Mouse (Mus musculus): Measurements from ENCODE around the gene Gm17720. TPM values are rescaled to one million over a fixed set of nuclear protein-coding genes. Genes with fewer than 3 reads are reported as not detected.

Gm17720 gene
- not detected in 2 replicates for polyA plus RNA-seq (2014; fragmentation: Nextera tagmentation; extraction: Ambion mirVana)

GRCm38 (mm10) chr8:110102653-110103052, at the start of gene Gm17720:
Gene Gm17720 (minus strand): TSS chr8:110102753.
- no peaks in the 10 kb centered on the region for H3K27me3 ChIP-seq (ENCODE audit: control insufficient read depth, insufficient read depth, low read length)
- 91% methylated on average over 3 of the region's 3 CpGs for WGBS
- H3K27ac ChIP-seq (ENCODE audit: low read depth, low read length): no peak within 1 kb of the TSS
- no peaks in the 10 kb centered on the region for H3K9me3 ChIP-seq (ENCODE audit: control insufficient read depth, low read length)
- ATAC-seq (replicated peaks; ENCODE audit: low FRiP score): no peak
- no peak within 1 kb of the TSS for H3K4me2 ChIP-seq (ENCODE audit: low read depth, low read length, severe bottlenecking)
- H3K4me1 ChIP-seq (replicated peaks; ENCODE audit: control insufficient read depth, insufficient read depth, low read length): no peaks in the 10 kb centered on the region
- H3K4me3 ChIP-seq (ENCODE audit: low read depth, low read length): no peak within 1 kb of the TSS
- no peak for DNase-seq (ENCODE audit: low spot score)
- H3K9ac ChIP-seq (ENCODE audit: low read length): no peak within 1 kb of the TSS
- H3K36me3 ChIP-seq (ENCODE audit: control insufficient read depth, insufficient read depth, low read length): no peaks in the 10 kb centered on the region

GRCm38 (mm10) chr8:110145538-110145937, 43.0 kb upstream of the Gm17720 start:
- Histone ChIP-seq H3K27me3 (ENCODE audit: control insufficient read depth, insufficient read depth, low read length) (no peaks in the 10 kb centered on the region), H3K9ac (ENCODE audit: low read length) (no peak overlapping the region), H3K4me1 (replicated peaks; ENCODE audit: control insufficient read depth, insufficient read depth, low read length) (no peaks in the 10 kb centered on the region), H3K4me2 (ENCODE audit: low read depth, low read length, severe bottlenecking) (no peak overlapping the region), H3K36me3 (ENCODE audit: control insufficient read depth, insufficient read depth, low read length) (no peaks in the 10 kb centered on the region), H3K9me3 (ENCODE audit: control insufficient read depth, low read length) (no peaks in the 10 kb centered on the region), H3K4me3 (ENCODE audit: low read depth, low read length) (no peak overlapping the region), H3K27ac (ENCODE audit: low read depth, low read length) (no peak overlapping the region)
- WGBS: 1% methylated on average over 4 of the region's 4 CpGs
- DNase-seq (ENCODE audit: low spot score) (peak; percentile 75), ATAC-seq (replicated peaks; ENCODE audit: low FRiP score) (no peak)

- DNase-seq (ENCODE audit: low spot score) (no peak), ATAC-seq (replicated peaks; ENCODE audit: low FRiP score) (no peak)
- Histone ChIP-seq H3K36me3 (ENCODE audit: control insufficient read depth, insufficient read depth, low read length) (no peaks in the 10 kb centered on the region), H3K27me3 (ENCODE audit: control insufficient read depth, insufficient read depth, low read length) (no peaks in the 10 kb centered on the region), H3K4me2 (ENCODE audit: low read depth, low read length, severe bottlenecking) (no peak overlapping the region), H3K9ac (ENCODE audit: low read length) (no peak overlapping the region), H3K4me3 (ENCODE audit: low read depth, low read length) (no peak overlapping the region), H3K4me1 (replicated peaks; ENCODE audit: control insufficient read depth, insufficient read depth, low read length) (no peaks in the 10 kb centered on the region), H3K27ac (ENCODE audit: low read depth, low read length) (no peak overlapping the region), H3K9me3 (ENCODE audit: control insufficient read depth, low read length) (no peaks in the 10 kb centered on the region)
- WGBS: 80% methylated on average over 4 of the region's 4 CpGs
Observed at GRCm38 (mm10) chr8:110140770-110141169, 38.2 kb upstream of the Gm17720 start.

GRCm38 (mm10) chr8:110140156-110140555, 37.6 kb upstream of the Gm17720 start:
- no peaks in the 10 kb centered on the region for H3K36me3 ChIP-seq (ENCODE audit: control insufficient read depth, insufficient read depth, low read length)
- no peaks in the 10 kb centered on the region for H3K4me1 ChIP-seq (replicated peaks; ENCODE audit: control insufficient read depth, insufficient read depth, low read length)
- H3K4me3 ChIP-seq (ENCODE audit: low read depth, low read length): no peak overlapping the region
- 83% methylated on average over 3 of the region's 3 CpGs for WGBS
- no peak overlapping the region for H3K27ac ChIP-seq (ENCODE audit: low read depth, low read length)
- no peak overlapping the region for H3K9ac ChIP-seq (ENCODE audit: low read length)
- no peak overlapping the region for H3K4me2 ChIP-seq (ENCODE audit: low read depth, low read length, severe bottlenecking)
- H3K9me3 ChIP-seq (ENCODE audit: control insufficient read depth, low read length): no peaks in the 10 kb centered on the region
- DNase-seq (ENCODE audit: low spot score): no peak
- ATAC-seq (replicated peaks; ENCODE audit: low FRiP score): no peak
- no peaks in the 10 kb centered on the region for H3K27me3 ChIP-seq (ENCODE audit: control insufficient read depth, insufficient read depth, low read length)

- WGBS: 79% methylated on average over 7 of the region's 7 CpGs
- H3K4me2 ChIP-seq (ENCODE audit: low read depth, low read length, severe bottlenecking): no peak overlapping the region
- no peaks in the 10 kb centered on the region for H3K27me3 ChIP-seq (ENCODE audit: control insufficient read depth, insufficient read depth, low read length)
- H3K9me3 ChIP-seq (ENCODE audit: control insufficient read depth, low read length): no peaks in the 10 kb centered on the region
- no peaks in the 10 kb centered on the region for H3K4me1 ChIP-seq (replicated peaks; ENCODE audit: control insufficient read depth, insufficient read depth, low read length)
- ATAC-seq (replicated peaks; ENCODE audit: low FRiP score) (no peak), DNase-seq (ENCODE audit: low spot score) (no peak)
- H3K27ac ChIP-seq (ENCODE audit: low read depth, low read length): no peak overlapping the region
- H3K4me3 ChIP-seq (ENCODE audit: low read depth, low read length): no peak overlapping the region
- no peaks in the 10 kb centered on the region for H3K36me3 ChIP-seq (ENCODE audit: control insufficient read depth, insufficient read depth, low read length)
- no peak overlapping the region for H3K9ac ChIP-seq (ENCODE audit: low read length)
Observed at GRCm38 (mm10) chr8:110135515-110135914, 33.0 kb upstream of the Gm17720 start.

- Histone ChIP-seq H3K4me2 (ENCODE audit: low read depth, low read length, severe bottlenecking) (no peak overlapping the region), H3K4me3 (ENCODE audit: low read depth, low read length) (no peak overlapping the region), H3K27ac (ENCODE audit: low read depth, low read length) (no peak overlapping the region), H3K36me3 (ENCODE audit: control insufficient read depth, insufficient read depth, low read length) (no peaks in the 10 kb centered on the region), H3K27me3 (ENCODE audit: control insufficient read depth, insufficient read depth, low read length) (no peaks in the 10 kb centered on the region), H3K9ac (ENCODE audit: low read length) (no peak overlapping the region), H3K9me3 (ENCODE audit: control insufficient read depth, low read length) (no peaks in the 10 kb centered on the region), H3K4me1 (replicated peaks; ENCODE audit: control insufficient read depth, insufficient read depth, low read length) (no peaks in the 10 kb centered on the region)
- ATAC-seq (replicated peaks; ENCODE audit: low FRiP score): no peak
- WGBS: 93% methylated on average over 8 of the region's 8 CpGs
- no peak for DNase-seq (ENCODE audit: low spot score)
Observed at GRCm38 (mm10) chr8:110134236-110134635, 31.7 kb upstream of the Gm17720 start.

- DNase-seq (ENCODE audit: low spot score): peak; percentile 91
- Histone ChIP-seq H3K9me3 (ENCODE audit: control insufficient read depth, low read length) (no peaks in the 10 kb centered on the region; the same call in 1 of the 2 replicates), H3K4me1 (replicated peaks; ENCODE audit: control insufficient read depth, insufficient read depth, low read length) (no peaks in the 10 kb centered on the region), H3K4me2 (ENCODE audit: low read depth, low read length, severe bottlenecking) (no peak overlapping the region), H3K9ac (ENCODE audit: low read length) (no peak overlapping the region), H3K27me3 (ENCODE audit: control insufficient read depth, insufficient read depth, low read length) (no peaks in the 10 kb centered on the region), H3K36me3 (ENCODE audit: control insufficient read depth, insufficient read depth, low read length) (no peaks in the 10 kb centered on the region), H3K4me3 (ENCODE audit: low read depth, low read length) (no peak overlapping the region), H3K27ac (ENCODE audit: low read depth, low read length) (no peak overlapping the region)
- ATAC-seq (replicated peaks; ENCODE audit: low FRiP score): peak; percentile 46; the same call in 1 of the 2 replicates
- WGBS: 25% methylated on average over 13 of the region's 13 CpGs
Observed at GRCm38 (mm10) chr8:110130537-110130936, 28.0 kb upstream of the Gm17720 start.

GRCm38 (mm10) chr8:110119715-110120114, 17.2 kb upstream of the Gm17720 start:
- 38% methylated on average over 6 of the region's 6 CpGs for WGBS
- DNase-seq (ENCODE audit: low spot score): peak; percentile 58
- H3K9ac ChIP-seq (ENCODE audit: low read length): no peak overlapping the region
- H3K36me3 ChIP-seq (ENCODE audit: control insufficient read depth, insufficient read depth, low read length): no peaks in the 10 kb centered on the region
- no peaks in the 10 kb centered on the region for H3K4me1 ChIP-seq (replicated peaks; ENCODE audit: control insufficient read depth, insufficient read depth, low read length)
- no peak for ATAC-seq (replicated peaks; ENCODE audit: low FRiP score)
- H3K27me3 ChIP-seq (ENCODE audit: control insufficient read depth, insufficient read depth, low read length): no peaks in the 10 kb centered on the region
- H3K4me3 ChIP-seq (ENCODE audit: low read depth, low read length): no peak overlapping the region
- no peak overlapping the region for H3K4me2 ChIP-seq (ENCODE audit: low read depth, low read length, severe bottlenecking)
- H3K27ac ChIP-seq (ENCODE audit: low read depth, low read length): no peak overlapping the region
- no peaks in the 10 kb centered on the region for H3K9me3 ChIP-seq (ENCODE audit: control insufficient read depth, low read length)

- Histone ChIP-seq H3K4me2 (ENCODE audit: low read depth, low read length, severe bottlenecking) (no peak overlapping the region), H3K27me3 (ENCODE audit: control insufficient read depth, insufficient read depth, low read length) (no peaks in the 10 kb centered on the region), H3K4me1 (replicated peaks; ENCODE audit: control insufficient read depth, insufficient read depth, low read length) (no peaks in the 10 kb centered on the region), H3K36me3 (ENCODE audit: control insufficient read depth, insufficient read depth, low read length) (no peaks in the 10 kb centered on the region), H3K9ac (ENCODE audit: low read length) (no peak overlapping the region), H3K4me3 (ENCODE audit: low read depth, low read length) (no peak overlapping the region), H3K9me3 (ENCODE audit: control insufficient read depth, low read length) (no peaks in the 10 kb centered on the region), H3K27ac (ENCODE audit: low read depth, low read length) (no peak overlapping the region)
- 84% methylated on average over 15 of the region's 15 CpGs for WGBS
- no peak for ATAC-seq (replicated peaks; ENCODE audit: low FRiP score)
- DNase-seq (ENCODE audit: low spot score): no peak
Observed at GRCm38 (mm10) chr8:110101676-110102075, 877 bp downstream of the Gm17720 start.

Data from forebrain, embryonic 11.5 days (tissue).